Mouse (Mus musculus): Measurements from ENCODE around the gene Abhd2.

The Abhd2 gene

DNA sequence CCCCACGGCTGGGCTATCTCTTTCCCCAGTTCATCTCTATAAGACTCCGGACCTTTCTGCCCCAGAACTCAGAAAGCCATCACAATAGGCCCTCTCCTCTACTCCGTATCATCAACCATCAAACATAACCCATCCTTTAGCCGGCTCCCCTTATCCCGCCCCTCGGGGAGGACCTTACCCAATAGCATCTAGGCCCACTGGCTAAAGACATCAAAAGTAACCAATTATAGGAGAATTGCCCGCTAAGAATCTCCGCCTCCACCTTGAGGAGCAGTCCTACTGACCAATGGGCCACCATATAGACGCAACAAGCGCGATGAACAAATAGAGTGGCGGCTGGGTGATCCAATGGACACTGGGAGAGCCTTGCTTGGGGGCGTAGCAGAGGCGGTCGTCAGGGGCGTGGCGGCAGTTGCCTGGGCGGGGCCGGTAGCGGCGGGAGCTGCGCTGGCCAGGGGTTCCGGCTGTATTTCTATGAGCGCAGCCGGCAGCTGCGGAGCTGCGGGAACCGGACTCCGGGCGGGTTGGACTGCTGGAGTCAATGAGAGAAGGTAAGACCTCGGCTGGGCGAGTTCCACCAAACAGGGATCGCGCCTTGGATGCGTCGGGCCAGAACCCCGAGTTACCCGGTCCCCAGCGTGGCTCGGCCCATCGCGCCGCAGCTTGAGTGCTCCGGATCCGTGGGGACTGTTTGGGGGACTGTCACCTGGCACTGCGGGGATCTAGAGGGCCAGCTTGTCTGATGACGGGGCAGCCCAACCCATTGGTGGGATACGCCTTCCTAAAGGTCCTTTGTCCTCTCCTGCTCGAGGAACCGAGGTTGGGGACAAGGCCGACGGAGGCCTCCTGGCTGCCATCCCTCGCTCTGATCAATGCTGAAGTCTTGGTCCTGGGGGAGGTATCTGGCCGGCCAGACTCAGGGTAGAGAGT is at the start of gene Abhd2:
Gene Abhd2, plus strand, starts transcription at position 411 of the 930 bp plus-strand sequence.
- peak; percentile 100 for DNase-seq (ENCODE audit: low spot score)

DNA sequence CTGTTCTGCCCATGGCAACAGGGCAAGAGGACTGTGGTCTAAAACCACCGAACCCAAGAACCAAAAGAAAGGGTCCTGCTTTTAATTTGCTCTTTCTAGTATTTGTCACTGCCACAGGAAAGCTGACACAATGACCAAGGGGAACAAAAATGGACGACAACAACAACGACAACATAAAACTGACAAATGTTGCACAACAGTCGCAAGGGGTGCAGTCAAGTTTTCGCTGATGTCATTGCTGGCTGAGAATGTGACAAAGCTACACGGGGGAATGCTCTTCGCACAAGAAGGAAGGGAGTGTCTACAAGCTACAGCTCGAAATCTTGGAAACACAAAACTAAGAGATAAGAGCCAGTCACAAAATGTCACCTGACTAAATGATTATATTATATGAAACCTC is 47.5 kb upstream of the Abhd2 start:
- no peak for DNase-seq (ENCODE audit: low spot score)

DNA sequence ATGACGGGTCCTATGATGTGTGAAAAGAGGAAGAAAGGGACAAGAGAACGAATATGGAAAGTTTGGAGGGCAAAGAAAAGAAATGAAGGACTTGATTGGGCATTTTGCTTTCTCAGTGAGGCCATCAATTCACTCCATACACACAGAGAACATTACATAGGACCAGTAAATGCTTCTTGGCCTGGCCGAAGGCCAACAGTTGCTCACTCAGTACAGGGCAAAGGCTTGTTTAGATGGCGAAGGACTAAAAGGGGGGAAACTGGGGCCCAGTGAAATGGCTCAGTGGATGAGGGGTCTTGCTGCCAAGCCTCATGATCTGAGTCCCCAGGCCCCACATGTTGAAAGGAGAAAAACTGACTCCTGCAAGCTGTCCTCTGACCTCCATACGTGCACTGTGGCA is 46.8 kb upstream of the Abhd2 start:
- no peak for DNase-seq (ENCODE audit: low spot score)

DNA sequence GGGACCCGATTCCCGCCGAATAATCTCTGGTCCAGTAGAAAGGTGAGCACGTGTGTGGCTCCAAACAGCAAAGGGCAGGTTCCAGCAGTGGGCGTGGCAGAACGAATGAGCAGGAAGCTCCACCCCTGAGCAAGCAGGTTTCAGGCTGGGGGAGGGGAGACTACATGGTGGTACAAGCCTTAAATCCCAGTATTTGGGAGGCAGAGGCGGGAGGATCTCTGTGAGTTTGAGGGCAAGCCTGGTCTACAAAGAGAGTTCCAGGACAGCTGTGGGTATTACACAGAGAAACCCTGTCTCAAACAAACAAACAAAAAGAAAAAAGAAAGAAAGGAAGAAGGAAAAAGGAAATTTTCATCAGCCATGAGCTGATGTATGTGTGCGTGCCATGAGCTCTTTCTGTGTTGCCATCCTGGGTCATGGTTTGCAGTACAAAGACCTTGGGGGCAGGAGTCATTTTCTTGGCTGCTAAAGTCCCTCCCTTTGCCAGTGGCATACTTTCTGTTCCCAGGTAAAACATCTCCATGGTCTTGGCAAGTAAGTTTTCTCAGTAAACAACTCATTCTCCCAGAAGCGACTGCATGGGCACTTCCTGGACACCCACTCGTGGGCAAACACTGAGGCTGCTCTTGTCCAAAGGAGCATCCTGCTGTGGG is 46.0 kb upstream of the Abhd2 start:
- no peak for DNase-seq (ENCODE audit: low spot score)

DNA sequence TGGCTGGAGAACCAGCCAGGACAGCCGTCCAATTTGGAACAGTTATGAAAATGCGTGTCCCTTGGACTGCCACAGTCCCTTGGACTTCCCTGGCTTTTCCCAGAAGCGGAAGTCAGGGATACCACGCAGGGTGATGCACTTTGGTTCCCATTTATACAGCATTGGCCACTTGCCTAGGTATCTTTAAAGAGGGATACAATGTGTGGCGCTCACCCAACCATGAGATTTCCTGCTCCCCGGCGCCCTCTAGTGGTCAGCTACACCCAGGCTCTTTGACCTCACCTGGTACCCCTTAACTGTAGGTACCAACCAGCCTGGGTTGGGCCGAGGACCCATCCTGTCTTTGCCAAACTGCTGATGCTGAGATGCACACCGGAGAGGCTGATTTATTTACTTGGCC is 44.5 kb upstream of the Abhd2 start:
- DNase-seq (ENCODE audit: low spot score), result peak; percentile 58

DNA sequence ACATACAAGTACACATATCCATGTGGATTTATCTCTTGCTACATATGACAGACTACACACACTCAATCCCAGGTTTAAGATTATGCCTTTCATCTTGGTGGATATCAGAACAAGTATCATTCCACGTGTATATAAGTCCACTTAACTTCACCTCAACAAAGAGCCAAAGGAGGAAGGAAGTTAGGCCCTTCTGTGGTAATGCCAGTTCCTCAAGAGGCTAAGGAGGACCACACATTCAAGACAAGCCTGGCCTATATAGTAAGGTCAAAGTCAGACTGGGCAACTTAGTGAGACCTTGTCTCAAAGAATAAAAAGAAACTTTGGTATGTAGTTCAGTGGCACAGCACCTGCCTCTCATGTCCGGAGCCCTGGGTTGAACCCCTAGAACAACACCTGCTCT is 41.4 kb upstream of the Abhd2 start:
- DNase-seq (ENCODE audit: low spot score), result no peak

DNA sequence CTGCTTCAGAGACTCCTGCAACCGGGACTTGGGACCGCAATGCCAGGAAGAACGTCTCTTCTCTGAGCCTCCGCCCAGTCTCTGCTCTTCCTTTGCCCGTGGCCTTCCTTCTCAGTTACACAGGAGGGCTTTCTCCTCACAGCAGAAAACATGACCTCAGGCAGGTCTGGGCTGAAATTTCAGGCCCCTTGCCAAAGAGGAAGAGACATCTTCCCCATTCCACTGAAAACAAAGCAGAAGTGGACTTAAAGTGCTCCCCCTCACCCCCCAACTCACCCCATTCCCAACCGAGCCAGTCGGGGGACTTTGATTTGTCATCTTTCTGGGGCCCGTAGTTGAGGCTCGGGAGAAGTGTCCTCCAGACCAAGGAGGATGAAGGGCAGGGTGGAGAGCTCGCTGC is 41.0 kb upstream of the Abhd2 start:
- no peak for DNase-seq (ENCODE audit: low spot score)

DNA sequence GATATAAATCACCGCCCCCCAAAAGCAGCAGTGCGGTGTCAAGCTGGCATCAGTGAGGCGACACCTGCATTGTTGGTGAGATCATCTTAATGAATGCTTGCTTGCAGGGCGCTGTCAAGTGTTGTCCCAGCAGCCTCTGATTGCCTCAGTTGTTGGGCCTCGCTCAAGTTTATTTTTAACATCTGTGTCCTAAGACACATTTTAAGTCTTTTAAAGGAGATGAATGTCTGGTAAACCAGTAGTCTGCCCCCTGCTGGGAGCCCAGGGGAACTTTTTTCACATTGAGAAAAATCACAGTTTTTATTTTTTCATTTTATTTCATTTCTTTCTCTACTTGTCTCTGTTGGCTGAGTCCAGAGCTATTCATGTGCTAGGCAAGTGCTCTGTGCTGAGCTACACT is 34.3 kb upstream of the Abhd2 start:
- no peak for DNase-seq (ENCODE audit: low spot score)

DNA sequence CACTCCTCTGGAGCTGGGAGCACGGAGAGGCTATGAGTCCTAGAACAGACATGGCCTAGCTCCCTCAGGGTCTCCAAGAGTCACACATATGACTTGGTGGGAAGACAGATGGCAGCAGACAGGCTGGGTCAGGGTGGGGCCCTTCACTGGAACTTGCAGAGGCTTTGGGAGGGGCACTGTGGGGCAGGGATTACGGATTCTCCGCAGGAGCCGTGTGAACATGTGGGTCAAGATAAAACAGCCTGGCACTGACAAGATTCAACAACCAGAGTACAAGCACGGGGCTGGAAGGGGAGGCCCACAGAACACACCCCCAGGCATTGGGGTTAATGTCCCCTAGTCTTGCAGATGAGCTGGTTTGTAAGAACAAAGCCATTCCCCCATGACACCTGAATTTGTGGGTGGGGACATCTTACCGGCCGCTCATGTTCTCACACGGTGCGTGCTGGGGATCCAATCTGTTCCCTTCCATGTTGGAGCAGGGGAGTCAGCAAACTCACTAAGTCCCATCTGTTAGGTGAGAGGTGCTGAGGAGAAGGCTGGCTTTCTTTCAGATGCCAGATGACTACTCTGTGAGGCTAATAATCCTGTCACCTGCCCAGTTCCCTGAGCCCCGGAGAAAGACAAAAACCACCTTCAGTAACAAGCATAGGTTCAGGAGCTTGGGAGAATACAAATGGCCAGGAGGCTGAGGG is 30.9 kb upstream of the Abhd2 start:
- DNase-seq (ENCODE audit: low spot score), result no peak

DNA sequence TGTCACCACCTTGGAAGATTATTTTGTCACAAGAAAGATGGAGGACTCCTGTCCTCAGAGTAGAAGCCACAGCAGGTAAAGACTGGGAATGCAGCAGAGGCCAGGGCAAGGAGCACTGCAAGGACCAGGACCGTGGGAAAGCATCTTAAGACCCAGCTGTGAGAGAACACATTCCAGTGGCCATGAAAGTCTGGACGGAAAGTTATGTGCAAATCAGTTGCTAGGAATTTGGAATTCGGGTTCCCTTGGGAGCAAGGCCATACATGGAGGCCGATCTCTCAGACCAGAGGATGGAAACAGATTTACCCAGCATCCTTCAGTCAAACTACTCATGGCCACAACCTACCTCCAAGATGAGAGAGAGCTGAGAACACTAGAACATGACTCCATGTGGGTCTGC is 29.8 kb upstream of the Abhd2 start:
- no peak for DNase-seq (ENCODE audit: low spot score)

DNA sequence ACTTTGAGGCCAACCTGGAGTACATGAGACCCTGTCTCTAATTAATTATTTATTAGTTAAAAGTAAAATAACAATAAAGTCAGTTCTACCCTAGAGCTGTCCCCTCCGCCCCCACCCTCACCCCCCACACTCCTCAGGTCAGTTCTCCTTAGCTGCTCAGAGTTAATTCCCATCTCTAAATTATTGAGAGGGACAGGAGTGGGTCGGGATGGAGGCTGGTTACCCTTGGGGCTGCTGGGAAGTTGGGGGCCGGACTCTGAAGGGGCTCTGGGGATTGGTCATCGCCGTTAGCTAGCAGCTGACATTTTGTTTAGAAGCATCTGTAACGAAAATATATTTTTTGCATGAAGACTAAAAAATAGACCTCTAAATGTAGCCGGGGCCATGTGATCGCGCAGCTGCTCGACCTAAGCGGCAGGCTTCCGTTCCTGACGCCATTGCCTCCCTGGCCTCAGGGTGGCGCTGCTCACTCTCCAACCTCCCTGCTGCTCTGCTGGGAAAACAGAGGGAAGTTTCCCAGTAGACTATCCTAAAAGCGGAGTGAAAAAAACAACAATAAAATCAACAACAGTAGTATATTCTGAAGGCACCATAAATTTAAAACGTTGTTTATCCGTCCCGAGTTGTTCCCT is 26.8 kb upstream of the Abhd2 start:
- no peak for DNase-seq (ENCODE audit: low spot score)

DNA sequence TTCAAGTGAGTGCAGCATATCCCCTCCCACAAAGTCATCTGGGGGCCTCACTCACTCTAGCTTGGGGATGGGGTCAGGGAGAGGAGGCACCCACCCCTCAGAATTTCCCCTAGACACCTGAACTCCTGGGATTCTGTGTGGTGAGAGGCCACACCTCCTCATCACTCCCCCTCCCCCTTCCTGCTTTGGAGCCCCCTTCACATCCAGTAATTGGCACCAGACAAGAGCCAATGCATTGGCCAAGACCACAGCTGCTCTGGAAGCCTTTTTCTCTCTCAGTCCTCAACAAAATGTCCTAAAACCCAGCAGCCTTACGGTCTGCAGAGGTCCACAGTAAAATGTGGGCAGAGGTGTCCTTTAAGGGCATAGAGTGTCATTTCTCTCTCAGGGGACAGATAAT is 25.6 kb upstream of the Abhd2 start:
- DNase-seq (ENCODE audit: low spot score), result no peak

DNA sequence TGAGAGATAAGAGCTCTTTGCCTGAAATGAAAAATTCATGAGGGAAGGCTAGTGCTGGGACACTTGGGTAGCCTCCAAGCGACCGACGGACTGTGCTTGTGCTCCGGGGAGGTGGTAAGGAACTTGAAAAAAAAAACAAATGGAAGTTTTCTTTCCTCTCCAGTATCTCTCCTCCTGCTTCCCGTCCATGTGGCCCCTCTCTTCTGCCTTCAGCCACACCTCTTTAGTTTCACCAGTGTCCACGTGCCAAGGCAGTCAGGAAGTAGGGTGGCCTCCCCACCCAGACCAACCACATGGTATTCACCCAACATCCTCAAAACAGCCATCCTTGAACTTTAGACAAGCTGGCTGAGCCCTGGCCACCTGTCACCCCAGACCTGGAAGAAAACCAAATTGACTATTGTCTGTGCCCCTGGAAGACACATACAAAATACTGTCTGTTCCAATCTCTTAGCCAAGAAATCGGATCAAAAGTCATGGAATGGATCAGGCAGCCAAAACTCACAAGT is 25.1 kb upstream of the Abhd2 start:
- no peak for DNase-seq (ENCODE audit: low spot score)

DNA sequence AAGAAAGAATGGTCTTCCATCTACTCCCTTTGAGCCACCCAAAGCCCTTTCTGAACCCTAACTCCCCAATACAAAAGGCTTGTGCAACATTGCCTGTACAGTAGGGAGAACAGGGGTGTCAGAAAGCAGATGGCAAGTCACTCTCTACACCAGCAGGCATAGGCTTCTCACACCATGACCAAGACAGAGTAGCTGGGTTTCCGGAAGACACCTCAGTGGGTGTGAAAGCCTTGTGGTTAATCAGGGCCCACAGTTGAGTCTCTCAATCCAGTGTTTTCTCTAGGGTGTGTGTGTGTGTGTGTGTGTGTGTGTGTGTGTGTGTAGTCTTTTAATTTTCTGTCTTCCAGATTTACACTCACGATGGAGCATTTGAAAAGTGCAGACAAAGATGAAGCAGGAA is 23.4 kb upstream of the Abhd2 start:
- DNase-seq (ENCODE audit: low spot score), result no peak

DNA sequence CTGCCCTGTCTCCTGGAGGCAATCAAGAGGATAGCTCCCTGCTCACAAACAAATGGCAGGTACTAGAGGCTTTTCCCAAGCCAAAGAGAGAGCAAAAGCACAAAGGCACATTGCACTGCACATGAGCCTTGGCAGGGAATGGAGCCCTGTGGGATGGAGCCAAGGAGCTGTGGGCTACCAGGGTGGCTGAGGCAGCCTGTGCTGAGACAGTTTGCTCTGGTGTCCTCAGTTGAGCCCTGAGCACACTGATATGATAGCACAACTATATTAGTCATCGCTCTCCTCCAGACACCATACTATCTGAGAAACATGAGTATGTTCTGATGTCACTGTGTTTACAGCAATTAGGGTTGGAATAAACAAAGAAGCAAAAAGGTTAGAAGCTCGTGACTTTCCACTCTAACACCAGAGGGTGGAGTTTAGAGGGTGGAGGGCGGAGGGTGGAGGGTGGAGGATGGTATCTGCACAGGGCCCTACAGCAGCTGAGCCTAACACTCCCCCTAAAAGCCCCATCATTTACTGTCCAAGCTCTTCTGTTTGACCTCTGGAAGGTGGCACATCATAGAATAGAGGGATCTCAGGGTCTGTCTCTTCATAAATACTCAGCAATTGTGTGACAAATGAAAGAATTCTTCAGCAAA is 18.6 kb upstream of the Abhd2 start:
- no peak for DNase-seq (ENCODE audit: low spot score)

DNA sequence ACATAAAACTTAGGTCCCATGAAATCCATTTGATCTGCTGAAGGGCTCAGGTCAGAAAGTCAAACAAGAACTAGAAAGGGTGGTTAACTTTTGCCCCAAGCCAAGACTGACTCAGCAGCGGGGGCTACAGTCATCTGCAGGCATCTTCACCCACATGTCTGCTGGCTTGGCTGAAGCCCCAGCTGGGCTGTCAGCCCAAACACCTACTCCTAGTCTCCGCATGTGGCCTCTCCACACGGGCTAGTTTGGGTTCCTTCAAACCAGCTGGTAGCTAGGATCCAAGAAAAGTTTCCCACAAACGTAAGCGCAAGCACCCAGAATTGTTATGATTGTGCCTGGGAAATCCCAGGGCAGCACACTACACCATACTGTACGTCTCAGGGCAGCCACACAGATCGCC is 17.6 kb upstream of the Abhd2 start:
- DNase-seq (ENCODE audit: low spot score), result peak; percentile 62

DNA sequence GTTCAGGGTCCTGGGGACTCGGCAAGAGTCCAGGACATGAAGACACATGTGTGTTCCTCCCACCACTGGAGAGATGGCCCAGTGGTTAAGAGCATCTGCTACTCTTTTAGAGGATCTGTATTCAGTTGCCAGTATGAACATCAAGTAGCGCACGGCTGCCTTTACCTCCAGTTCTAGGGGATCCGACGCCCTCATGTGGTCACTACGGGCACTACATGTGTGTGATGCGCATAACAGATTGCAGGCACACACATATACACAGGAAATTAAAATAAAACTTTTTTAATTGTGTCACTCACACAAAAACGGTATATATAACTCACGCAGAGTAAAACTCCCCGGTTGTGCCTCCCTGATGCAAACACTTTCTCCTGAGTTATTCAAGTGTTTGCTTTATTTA is 17.2 kb upstream of the Abhd2 start:
- no peak for DNase-seq (ENCODE audit: low spot score)

DNA sequence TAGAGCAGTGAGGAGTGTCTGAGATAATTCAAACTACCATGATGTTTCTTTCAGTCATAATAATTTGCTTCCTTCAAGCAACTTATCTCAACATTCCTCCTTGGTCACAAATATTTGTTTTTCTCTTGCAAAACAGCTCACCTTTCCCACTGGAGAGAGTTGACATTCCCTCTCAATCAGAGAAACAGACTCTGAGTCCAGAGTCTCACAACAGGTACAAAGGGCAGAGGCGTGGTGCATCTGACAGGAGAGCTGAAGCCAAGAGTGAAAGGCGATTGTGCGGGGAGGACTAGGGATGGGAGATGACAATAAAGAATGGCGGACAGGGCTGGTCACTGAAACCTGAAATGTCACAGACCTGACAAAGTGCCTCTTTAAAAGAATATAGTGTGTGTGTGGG is 16.3 kb upstream of the Abhd2 start:
- no peak for DNase-seq (ENCODE audit: low spot score)

DNA sequence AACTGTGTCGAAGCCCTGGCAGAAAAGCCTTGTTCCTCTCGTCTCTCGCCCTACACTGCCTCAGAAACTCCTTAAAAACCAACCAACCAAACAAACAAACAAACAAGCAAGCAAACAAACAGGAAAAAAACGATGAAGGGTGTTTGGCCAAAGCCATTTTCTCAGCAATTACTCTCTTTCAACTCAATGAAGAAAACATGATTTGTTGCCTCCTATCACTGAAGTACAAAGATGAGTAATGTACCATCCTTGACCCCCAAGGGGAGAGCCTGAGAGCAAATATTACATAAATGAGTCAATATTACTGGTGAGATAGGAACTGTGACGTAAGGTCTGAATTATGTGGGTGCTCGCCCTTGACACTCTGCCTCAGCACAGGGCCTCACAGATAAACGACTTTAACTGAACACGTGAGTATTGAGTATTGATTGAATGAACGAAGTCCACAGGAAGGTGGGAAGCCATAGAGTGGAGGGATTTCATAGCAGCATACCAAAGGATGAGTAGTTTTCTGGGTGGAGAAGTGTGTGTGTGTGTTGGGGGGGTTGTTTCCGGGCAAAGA is 13.9 kb upstream of the Abhd2 start:
- no peak for DNase-seq (ENCODE audit: low spot score)

DNA sequence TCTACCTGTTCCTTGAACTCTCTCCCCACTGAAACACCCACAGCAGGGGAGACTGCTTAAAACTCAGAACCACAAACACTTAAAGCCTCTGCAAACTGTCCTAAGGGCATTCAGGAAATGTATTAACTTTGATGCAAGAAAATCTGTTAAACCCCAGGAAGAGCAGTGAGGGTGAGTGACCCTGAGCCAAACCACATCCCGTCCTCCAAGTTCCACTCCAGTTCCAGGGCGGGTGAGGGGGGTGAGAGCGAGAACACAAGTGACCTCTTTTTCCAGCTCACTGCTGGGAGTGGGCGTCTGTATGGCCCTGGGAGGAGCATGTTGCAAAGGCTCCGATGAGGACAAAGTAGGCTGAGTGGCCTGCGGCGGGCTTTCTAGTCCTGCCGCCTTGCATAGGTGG is 10.5 kb upstream of the Abhd2 start:
- DNase-seq (ENCODE audit: low spot score), result no peak

DNA sequence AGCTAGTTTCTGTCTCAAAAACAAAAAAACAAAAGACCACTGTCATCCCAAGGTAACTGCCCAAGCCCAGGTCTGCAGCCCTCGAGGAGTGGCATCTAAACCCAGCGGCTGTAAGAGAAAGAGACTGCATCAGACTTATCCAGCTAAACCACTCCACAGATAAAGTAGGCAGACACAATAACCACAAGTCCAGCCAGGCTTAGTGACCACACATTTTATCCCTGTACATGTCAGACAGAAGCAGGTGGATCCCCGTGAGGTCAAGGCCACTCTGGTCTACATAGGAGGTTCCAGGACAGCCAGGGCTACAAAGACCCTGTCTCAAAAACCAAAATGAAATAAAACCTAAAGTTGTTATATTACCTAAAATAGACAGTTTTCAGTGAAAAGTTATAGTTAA is 9.2 kb upstream of the Abhd2 start:
- no peak for DNase-seq (ENCODE audit: low spot score)

DNA sequence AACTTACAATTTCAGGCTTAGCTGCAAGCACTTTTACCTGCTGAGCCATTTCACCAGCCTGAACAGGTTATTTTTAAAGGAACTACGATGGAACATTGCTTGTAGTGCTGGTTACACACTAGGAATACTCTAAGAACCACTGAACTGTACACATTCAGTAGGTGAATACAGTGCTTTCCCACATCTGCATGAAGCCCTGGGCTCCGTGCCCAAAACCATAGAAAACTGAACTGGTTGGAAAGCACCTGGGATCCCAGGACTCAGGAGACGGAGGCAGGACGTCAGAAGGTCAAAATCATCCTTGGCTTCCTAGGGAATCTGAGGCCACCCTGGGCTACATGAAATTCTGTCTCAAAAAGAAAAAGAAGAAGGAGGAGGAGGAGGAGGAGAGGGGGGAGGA is 6.8 kb upstream of the Abhd2 start:
- no peak for DNase-seq (ENCODE audit: low spot score)
